Mouse (Mus musculus): ENCODE results near the gene Pdlim3.
"Not testable (repeated sequence)": the region's sequence is repeated elsewhere in the genome, so short reads cannot be mapped to it uniquely, and the experiment has no call there.

The Pdlim3 gene

DNA sequence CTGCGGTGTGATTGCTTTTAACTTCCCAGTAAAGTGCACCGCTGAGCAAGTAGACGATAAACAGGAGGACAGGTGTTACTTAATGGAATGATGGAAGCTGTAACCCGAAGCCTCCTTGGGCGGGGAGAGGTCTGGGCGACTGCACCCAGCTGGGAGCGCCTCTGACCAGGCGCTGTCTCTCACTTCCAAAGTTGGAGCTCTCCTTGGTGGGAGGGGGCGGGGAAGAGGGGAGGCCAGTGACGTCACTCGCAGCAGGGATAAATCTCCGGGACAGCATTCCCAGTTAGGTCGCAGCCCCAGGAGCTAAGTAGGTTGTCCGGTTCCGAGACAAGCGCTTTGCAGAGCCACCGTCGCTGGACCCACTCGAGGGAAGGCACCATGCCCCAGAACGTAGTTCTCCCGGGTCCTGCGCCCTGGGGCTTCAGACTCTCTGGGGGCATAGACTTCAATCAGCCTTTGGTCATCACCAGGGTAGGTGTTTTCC, at the start of gene Pdlim3:
TSS of gene Pdlim3 (plus strand) at position 260 of the 484 bp plus-strand sequence.
- DNase-seq (ENCODE audit: low spot score): no peak

DNA sequence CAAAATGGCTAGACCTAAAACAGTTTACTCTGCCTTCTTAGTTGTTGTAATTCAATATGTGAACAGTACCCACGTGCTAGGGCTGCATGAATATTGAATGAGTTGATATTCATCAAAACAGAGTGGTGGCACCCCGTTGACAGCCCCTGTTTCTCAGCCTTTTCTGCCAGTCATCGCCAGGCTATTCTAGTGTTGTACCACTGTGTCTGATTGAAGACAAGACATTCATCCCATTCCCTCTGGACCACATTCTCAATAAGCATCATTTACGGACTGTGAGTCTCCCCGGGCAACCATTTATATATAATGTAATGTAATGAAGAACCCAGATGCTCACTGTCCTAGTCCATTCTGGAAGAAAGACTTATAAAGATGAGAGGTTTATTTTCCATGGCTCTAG, 42.0 kb upstream of the Pdlim3 start:
- DNase-seq (ENCODE audit: low spot score): no peak

DNA sequence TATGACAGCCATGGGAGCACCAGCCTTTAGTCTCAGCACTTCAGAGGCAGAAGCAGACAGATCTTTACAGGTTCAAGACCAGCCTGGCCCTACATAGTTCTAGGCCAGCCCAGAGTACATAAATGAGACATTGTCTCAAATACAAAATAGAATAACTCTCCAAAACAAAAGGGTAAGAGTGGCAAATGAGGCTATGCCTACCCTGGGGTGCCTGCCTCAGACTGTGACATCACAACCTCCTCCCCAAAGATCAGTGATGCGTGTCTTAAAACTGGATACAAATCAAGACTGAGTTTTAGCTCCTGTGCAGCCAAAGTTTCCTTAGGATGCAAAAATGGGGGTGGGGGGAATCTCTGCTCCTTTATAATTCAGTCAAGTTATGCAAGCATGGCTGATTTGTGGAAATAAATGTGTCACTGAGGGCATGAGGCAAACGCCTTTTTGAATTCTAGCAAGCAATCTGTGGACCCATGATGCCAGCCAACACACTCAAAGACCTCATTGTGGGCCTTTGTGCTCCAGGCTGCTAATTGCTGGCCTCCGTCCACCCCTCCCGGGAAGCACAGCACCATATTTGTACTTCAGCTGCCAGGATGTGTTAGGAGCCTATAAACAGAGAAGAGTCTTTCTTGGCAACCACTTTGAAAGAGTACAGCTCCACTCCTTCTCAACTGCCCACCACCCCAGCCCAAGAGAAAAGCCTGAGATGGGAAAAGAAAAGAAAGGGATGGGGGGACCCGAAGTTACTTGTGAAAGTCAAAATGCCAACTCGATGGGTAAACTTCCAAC, 41.0 kb upstream of the Pdlim3 start:
- no peak for DNase-seq (ENCODE audit: low spot score)

DNA sequence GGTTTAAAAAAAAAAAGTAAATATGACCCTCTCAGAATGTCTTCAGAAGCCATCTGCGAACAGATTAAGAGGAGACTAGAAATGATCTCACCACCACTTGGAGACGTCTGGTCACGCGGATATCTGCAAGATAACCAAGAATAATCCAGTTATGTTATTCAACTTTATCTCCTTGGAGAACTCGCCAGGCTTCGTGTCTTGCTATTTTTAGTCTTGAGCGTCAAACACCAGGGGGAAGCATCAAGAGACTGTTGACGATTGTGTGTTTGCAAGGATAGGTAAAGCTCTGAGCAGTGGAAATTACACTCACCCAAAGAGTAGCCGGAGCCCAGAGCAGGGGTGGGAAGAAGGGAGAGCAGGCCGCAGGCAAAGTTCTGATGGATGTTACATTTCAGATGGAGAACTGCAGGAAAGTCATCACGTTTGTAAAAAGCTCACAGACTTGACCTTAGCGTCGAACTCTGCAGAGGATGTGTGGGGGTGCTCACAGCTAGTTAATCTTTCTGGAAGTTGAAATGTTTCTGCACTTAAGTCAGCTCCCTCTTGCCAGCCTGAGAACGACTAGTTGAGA, 40.3 kb upstream of the Pdlim3 start:
- no peak for DNase-seq (ENCODE audit: low spot score)

DNA sequence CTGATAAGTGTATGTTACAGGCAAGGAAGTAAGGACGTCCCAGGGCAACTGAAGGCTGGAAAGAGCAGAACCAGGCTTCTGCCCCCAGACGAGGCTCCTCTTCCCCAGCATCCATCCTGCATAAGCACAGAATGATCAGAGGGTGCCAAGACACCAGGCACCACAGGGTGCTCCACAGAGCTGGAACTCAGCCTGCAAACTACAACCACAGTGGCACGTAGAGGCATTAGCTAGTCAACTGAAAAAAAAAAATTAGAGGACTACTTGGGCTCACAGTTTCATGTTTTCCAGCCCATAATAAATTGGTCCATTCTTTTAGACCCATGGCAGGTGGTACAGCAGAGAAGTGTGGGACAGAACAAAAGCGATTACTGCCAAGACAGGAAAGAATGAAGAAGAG, 39.4 kb upstream of the Pdlim3 start:
- no peak for DNase-seq (ENCODE audit: low spot score)

DNA sequence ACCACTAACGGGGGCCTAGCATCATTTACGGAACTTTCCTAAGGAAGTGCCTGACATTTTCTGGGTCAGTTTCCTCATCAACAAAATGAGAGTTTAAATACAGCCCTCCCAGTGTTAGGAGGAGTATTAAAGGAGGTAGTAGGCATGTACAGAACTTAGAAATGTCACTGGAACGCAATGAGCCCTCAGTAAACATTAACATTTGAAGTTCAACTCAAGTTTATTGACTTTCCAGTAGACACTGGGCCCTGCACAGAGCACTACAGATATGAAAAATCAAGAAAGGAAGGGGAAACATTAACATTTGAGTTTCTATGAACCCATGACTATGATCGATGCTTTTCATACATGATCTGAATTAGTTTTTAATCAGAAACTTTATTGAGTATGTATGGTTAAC, 30.1 kb upstream of the Pdlim3 start:
- no peak for DNase-seq (ENCODE audit: low spot score)

DNA sequence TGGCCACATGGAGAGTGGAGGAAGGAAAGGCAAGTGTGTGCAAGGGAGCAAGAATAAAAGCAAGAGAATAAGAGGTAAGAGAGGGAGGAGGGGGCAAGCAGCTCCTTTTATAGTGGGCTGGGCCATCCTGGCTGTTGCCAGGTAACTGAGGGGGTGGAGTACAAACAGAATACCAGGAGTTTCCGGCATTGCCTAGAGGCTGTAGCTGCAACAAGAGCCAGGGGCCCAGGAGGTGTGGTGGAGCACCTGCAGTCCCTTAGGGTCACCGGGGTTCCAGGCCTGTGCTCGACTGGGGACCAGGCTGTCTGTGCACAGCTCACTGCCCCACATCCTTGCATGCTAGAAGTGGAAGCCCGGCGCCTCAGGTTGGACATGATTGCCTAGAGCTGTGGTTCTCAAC, 27.5 kb upstream of the Pdlim3 start:
- no peak for DNase-seq (ENCODE audit: low spot score)

DNA sequence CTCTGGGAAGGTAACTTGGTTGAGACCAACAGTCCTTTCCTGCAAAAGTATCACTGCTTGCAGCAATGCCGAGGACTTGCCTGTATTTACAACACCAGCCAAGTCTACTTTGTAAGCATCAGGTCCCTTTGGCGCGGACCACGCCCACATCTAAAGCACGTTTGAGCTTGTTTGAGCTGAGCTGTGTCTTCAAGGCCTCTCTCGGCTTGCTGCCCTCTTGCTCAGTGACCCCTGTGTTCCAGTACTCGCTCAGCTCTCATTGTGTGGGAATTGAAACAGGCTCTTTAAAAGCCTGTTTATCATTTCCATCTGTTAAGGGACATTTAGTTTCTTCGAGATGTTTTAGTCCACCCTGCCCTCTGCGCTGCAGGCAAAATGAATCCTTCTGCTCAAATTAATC, 26.9 kb upstream of the Pdlim3 start:
- DNase-seq (ENCODE audit: low spot score): no peak

DNA sequence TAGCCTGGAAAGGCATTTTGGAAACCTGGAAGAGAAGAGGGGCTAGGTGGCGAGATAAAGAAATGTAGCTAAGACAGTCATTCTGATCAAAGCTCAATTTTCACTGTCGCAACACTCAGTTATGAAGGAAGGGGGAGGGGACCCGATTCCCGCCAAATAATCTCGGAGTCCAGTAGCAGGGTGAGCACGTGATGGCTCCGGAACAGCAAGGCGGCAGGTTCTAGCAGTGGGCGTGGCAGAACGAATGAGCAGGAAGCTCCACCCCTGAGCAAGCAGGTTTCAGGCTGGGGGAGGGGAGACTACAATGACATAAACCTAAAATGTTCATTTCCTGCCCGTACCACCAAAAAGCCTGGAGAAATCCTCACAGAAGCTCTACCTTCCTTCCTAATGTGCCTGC, 13.7 kb upstream of the Pdlim3 start:
- DNase-seq (ENCODE audit: low spot score): not testable (repeated sequence)

DNA sequence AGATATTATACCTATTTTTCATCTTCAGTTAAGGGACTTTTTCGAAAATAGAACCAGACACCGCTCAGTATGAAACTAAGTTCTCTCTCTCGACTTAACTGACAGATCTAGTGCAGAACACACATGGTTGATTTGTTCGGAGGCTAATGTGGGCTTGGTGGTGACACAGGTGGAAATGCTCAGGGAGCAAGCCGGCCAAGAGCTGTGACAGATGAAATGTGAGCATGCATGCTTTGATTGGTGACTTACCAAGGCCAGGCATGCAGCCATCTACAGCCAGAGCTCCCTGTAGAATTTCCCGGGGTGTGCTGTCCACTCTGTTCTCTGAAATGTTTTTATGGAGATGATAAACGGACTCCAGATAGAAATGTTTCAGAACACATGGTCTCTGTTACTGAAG, 13.2 kb upstream of the Pdlim3 start:
- DNase-seq (ENCODE audit: low spot score): no peak

DNA sequence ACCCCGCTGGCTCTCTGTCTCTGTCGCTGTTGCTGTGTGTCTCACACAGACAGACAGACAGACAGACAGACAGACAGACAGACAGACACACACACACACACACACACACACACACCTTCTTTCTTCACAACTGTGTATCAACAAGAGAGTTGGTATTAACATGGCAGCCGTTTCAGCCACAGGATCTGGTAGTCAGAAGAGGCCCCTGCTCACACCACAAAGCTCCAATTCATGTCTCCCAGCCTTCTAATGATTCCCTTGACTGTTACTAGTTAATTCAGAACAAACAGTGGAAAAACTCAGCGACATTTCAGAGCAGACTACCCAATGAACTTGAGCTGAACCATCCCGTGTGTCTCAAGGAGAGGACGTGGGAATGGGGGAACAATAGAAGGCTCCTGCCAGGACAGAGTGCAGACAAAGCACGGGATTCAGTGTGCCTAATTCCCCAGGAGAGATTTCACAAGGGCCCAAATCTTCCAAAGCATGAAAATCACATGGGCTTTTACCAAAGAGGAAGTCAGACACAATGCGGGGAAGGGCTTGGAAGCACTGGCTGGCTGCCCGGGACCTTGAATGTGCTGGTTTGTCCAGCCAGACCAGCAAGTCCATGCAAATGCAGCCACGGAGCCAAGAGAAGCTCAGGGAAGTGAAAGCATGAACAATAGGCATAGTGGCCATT, 10.2 kb upstream of the Pdlim3 start:
- DNase-seq (ENCODE audit: low spot score): no peak

DNA sequence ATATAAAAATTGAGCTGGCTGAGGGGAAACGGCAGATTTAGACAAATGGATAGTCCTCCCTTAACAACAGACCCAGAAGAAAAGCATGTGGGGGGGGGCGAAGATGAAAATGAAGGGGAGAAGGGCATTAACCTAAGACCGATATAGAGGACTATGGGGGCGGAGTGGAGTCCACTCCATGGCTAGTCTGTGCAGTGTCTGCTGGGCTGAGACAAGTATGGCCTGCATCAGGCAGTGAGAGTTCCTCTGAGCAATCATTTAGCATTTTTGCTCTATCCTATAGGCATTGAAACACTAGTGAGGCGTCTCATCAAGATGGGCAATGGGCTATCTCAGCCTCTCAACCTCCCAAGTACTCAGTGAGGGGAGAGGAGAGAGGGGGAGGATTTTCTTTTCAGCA, 8.9 kb upstream of the Pdlim3 start:
- DNase-seq (ENCODE audit: low spot score): no peak

DNA sequence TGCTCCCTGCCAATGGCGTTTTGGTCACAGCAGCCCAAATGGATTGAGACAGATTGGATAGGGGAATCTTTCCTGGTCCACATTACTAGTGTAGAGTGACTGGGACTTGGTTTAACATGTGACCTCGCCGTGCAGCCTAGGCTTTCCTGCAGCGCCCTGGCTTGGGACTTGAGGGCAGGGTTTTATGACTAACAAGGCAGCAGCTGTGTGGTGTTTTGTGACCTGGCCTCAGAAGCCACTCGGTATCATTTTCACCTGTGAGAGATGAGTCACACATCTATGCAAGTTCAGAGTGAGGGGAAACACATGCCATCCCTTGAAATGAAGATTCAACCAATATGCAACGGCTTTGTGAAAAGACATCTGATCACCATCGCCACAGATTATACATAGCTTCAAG, 7.6 kb upstream of the Pdlim3 start:
- DNase-seq (ENCODE audit: low spot score): no peak

DNA sequence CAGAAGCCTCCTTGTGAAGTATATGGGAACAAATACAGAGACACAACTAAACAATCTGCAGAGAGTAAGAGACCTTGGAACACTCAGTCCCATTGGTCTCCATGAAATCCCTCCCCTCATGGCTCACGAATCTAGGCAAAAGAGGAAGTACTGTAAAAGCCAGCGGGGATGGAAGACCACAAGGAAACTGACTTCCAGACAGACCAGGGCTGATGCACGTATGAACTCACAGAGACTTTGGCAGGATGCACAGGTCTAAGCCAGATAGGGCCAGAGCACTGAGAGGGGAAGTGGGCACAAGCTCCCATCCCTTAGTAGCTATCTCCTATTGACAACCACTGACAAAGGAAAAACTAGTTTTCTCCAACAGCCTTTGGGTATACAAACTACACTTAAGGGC, 4.8 kb upstream of the Pdlim3 start:
- DNase-seq (ENCODE audit: low spot score): no peak

DNA sequence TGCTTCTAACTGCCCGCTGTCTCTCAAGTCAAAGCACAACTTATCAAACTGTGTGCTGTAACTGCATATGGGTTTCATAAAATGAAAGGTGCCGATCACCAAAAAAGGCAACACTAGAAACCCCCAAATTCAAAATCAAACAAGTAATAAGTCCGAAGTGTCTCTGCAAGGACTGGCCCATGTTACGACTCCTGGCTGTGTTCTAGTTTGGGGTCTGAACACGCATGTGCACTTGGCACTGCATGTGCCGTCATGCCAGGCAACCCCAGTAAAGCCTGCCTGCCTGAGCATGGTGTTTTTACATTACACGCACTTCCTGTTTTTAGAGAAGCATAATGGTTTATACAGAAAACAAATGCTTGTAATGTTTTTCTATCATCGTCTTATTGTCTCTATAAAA, 3.5 kb upstream of the Pdlim3 start:
- DNase-seq (ENCODE audit: low spot score): no peak

DNA sequence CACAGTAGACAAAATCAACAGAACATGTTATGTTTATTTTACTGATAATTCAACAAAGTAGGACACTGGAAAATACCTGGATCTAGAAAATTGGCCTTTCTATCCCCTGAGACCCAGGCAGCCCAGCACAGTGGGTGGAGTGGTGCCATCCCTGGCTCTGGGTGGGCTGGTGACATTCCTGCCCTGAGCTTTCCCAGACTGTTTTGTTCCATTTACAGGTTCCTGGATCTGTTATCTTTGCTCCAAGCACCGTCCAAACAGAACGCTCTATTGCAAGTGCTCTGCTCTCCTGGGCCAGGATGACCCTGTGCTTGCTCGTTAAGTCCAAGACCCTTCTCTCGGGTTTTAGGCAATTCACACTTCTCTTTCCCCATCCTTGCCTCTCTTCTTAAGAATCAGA, 1.5 kb upstream of the Pdlim3 start:
- no peak for DNase-seq (ENCODE audit: low spot score)

DNA sequence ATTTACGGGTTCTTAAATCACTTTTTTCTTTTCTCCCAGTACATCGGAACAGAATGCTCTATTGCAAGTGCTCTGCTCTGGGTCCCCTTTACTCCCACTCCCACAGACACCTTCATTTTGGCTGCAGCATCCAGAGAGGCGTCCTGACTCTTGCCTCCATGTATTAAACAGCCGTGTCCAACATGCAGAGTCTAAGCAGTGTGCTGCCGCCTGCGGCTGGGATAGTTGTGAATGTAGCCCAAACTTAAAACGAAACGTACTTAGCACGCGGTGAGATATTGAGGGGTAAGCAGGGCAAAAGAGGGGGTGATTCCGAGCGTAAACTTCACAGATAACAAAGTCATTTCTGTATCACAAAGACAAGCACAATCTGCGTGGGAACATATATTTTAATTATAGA, 709 bp upstream of the Pdlim3 start:
- DNase-seq (ENCODE audit: low spot score): no peak

DNA sequence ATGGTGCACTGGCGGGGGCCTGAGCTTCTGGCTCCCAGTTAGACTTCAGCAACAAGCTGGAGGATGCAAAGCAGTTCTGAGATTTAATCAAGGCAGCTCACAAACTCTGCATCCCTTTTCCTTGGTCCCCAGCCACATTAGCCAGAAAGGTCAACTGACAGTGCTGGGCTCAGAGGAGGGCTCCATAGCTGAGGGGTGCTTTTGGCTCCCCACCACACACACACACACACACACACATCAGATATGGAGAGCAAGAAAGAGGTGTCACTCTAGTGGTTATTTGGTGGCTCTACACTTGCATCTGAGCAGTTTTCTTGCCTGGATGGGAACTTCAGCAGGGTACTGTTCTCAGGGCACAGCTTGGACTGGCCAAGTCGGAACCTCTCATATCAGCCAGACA, 514 bp downstream of the Pdlim3 start:
- no peak for DNase-seq (ENCODE audit: low spot score)

DNA sequence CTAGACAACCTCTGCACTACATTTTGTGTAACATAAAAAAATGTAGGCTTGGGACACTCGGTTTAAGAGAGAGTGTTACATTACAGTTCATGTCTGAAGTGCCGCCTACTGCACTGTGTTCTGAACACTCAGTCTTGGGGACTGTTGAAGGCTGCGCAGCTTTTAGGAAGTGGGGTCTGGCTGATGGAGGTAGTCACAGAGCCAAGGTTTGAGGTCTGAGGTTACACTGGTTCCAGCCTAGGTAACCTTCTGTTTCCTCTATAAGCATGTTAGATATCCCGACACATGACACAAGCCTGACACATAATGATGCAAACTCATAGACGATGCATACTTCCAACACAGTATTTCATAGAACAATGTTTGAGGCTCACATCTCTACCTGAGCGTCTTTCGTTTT, 4.5 kb downstream of the Pdlim3 start:
- DNase-seq (ENCODE audit: low spot score): no peak

DNA sequence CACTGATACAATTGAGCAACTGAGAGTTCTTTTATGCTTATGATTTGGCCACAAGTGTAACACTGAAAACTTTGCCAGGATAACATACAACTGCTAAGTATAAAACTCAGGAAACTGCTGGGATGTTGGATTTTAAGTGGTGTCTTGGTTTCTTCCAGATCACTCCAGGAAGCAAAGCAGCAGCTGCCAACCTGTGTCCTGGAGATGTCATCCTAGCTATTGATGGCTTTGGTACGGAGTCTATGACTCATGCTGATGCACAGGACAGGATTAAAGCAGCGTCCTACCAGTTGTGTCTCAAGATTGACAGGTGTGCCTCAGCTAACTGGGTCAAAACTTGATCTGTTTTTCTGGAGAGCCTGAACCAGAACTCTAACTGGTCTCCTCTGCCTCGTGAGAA, 11.3 kb downstream of the Pdlim3 start:
- DNase-seq (ENCODE audit: low spot score): no peak

DNA sequence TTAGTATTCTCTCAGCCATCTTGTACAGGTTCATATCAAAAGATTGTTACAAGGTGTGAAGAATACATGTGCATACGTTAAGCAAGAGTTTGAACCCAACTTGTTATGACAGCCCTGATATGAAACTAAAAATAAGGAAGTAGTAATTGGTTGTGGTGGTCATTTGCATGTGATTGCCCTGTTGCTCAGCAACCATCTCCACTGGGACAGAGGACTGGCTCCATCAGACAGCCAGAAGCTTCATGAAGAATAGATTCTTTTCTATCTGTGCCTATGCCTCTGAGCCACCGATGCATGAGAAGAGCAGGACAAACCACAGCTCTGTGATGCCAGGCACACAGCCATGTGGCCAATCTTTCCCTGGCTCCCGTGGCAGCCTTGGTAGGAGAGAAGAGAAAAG, 14.5 kb downstream of the Pdlim3 start:
- DNase-seq (ENCODE audit: low spot score): peak; percentile 8

DNA sequence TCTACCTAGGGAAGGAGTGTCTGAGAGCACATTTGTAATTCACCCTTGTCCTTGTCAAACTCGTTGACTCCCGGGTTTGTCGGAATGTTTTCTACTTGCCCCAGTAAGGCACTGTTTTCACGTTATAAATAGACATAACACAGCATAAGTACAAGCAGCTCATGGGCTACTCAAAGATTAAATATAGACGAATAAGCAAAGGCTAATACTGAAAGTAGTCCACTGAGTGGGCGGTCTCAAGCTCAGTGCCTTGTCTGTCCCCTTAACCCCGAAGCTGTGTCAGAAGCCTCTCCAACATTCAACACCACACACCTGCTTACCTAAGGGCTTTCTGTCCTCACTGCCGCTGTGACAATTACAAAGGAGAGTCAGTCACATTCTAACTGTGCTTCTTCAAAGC, 16.4 kb downstream of the Pdlim3 start:
- DNase-seq (ENCODE audit: low spot score): no peak

DNA sequence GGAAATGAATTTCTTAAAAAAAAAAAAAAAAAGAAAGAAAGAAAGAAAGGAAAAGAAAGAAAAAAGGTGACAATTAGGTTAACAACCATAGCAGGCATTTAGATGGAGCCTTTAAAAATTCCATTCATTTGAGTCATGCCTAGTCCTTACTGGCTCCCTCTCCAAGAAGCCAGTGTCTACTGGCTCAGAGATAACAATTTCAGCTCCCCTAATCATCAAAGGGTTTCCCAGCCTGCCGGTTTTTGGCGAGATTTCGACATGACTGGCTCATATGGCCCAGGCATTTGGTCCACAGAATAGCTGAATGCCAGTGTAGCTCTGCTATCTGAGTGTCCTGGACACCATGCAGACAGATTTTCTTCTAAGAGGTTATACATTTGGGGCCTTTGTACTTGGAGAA, 18.4 kb downstream of the Pdlim3 start:
- DNase-seq (ENCODE audit: low spot score): no peak
